Mouse (Mus musculus) thymus, postnatal 0 days (tissue): ENCODE results near the gene Ptms. TPM values are rescaled to one million over a fixed set of nuclear protein-coding genes. Genes with fewer than 3 reads are reported as not detected.
A peak's percentile ranks its signal among the peaks of the same experiment; 100 is the strongest.
"Not testable (repeated sequence)": the region's sequence is repeated elsewhere in the genome, so short reads cannot be mapped to it uniquely, and the experiment has no call there.

Source experiments
- DNase-seq: peaks from one replicate; pipeline ENCODE4 v3.0.0-alpha.2; 2015; ENCODE audit warnings: low spot score
- polyA plus RNA-seq: library from polyadenylated mRNA; unstranded; fragments of >200 nt; fragmentation: Nextera tagmentation; extraction: Ambion mirVana; gene quantifications from 2 replicates; pipeline ENCODE4 v1.2.1, GENCODE M21; 2015

Ptms gene
- polyA plus RNA-seq, 1 experiment from 2014 or later, result 256 TPM

DNA sequence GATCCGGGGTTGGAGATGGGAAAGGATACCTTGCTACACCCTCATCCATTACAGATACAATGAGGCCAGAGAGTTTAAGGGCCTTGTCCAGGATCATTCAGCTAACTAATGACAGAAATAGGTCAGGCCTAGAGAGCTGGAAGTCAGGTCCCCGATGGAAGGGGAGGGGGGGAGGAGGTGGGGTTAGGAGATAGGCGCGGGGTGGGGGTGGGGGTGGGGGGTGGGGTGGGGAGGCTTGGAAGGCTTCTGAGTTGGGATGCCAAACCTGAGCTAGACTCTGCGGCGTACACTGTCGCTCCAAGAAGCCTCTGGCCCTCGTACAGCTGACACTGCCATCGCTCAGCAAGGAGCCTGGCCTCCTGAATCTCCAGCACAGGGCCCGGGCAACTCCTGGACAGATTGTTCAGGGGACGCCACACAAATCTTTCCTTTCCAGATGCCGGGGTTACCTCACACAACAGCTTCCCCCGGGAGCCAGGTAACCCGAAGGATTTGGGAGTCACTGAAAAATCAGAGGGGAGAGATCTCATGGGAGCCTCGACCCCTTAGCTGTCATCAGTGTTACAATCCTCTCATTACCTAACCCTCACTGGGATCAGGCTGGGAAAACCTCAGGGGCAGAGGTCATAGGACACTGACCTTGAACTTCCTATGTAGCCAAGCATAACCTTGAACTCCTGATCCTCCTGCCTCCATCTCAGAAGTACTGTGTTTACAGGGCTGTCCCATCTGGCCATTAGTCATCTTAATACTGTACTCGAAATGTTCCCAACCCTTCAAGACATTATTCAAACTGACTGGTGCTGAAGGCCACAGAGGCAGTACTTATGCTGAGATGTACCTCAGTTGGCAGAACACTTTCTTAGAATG, 14.7 kb downstream of the Ptms start:
- DNase-seq, result no peak

DNA sequence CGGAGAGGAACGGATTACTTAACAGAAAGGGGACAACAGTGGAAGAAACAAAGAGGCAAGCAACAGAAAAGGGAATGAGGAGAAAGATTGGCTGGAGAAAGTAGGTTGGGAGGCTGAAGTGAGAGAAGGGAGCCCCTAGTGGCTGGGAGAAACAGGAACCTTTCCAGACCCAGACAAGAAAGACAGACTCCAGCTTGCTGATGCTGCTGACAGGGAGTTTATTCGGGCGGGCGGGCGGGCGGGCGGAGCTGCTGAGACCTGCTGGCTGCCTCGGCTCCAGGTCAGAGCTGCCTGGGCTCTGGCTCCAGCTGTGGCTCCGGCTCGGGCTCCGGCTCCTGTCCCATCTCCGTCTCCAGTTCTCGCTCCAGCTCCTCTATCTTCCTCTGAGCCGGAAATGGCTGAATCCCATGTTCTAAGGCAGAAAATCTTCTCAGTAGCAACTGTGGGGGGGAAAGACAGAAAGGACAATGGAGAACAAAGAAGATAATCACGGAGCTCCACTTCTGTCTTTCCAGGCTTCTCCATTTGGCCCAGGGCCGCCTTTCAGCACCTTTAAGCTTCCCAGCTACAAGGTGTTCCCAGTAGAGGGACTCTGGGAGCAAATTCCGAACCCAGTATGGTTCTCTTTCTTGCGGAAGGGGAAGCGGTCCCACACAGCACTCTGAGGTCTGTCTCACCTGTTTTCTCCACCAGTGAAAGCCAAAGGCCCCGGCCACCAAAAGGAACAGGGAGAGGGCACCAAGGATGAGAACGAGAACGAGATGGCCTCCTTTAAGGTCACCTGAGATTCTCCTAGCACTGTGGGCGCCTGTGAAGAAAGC, 15.5 kb downstream of the Ptms start:
- DNase-seq, result peak; percentile 73

DNA sequence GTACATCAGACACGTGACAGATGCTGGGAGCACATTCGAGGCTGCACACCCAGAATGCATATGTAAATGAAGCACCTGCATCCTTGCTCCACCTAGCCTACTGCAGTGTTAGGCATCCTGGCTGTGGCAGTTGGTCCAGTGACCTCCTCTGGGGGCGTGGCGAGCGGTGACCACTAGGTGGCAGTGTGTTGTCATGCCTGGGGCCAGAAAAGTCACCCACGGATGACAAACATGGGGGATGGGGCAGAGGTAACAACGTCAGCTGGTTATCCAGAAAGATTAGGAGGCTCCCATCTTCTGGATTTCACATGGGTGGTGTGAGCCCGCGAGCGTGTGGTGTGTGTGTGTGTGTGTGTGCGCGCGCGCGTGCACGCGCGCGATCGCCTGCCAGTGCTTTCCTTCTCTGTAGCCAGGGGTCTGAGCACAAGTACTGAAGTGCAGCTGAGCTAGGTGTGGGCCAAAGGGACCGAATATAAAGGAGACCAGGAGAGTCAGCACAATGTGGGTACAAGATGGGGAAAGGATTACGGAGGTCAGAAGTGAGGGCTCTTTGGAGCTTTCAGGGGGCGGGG, 16.2 kb downstream of the Ptms start:
- peak; percentile 95 for DNase-seq

DNA sequence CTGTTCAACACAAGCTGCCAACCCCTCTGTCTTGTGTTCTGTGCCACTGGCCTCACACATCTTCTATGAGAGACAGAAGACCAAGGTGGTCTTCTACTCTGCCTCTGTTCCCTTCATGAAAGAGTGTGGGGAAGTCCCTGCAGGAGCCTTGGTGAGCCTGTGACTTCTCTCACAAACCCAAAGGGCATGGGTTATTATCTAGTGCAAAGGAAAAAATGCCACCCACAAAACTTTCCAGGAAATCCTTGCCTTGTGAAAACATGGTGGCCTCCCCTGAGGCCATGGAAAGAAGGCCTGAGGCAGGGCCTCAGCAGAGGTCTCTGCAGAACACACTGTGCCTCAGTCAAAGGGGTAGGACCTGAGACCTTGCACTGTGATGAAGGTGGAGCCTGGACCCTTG, 18.1 kb downstream of the Ptms start:
- no peak for DNase-seq

DNA sequence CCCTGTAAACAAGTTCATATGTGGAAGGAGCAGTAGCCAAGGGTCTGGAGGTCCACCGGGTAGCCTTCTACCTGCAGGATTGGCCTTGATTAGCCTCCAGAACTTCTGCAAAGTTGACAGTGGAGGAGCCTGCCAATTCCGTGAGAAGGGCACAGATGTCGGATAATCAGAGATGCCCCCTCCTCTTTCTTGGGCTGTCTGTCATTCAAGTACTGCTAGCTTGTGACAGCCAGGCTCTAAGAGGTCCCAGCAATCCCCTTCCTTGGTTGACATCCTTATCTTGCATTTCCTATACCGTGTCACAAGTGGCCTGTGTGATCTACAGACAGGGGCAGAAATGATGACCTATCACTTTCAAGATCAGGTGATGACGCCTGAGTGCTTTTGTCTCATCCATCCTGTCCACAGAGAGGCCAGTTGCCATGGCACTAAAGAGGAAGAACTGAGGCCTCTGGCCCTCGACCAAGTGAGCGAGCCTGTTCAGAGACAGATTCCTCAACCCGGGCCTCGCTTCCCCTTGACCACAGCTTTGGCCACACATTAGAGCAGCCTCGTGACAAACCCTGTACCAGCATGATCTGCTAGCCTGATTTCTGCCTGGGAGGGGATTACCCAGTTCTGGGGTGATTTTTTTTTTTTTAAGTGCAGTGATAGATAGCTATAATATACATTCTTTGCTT, 19.0 kb downstream of the Ptms start:
- DNase-seq, result no peak

DNA sequence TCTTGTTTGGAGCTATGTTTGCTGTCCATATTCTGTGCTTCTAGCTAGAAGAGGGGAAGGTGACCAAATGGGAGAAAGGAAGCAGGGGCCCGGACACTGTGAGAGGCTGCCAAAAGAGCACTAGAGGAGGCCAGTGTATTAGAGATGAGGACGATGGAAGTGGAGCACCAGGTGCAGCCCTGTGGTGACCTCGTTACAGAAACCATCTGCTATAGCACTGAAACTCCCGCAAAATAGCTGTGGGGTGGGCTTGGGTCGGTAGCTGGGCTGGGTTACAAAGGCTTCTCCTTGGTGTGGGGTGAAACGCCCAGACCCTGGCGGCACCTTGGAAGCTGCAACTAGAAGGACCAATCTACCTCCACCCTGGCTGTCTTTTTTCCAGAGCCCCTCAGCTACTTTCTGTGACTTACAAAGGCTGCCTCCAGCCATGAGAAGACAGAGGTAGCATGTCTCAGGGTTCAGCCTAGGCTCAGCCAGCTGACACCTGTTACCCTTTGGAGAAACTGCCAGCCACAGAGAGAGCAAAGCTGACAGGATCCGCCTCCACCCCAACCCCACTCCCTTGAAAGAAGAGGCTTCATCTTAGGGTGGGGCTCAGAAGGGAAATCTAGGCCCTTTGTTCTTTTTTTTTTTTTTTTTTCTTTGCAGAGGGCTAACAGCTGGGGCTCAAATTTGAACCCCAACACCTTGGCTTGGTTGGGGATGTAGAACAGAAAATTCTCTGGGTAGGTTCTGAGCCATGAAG, 19.7 kb downstream of the Ptms start:
- peak; percentile 96 for DNase-seq

DNA sequence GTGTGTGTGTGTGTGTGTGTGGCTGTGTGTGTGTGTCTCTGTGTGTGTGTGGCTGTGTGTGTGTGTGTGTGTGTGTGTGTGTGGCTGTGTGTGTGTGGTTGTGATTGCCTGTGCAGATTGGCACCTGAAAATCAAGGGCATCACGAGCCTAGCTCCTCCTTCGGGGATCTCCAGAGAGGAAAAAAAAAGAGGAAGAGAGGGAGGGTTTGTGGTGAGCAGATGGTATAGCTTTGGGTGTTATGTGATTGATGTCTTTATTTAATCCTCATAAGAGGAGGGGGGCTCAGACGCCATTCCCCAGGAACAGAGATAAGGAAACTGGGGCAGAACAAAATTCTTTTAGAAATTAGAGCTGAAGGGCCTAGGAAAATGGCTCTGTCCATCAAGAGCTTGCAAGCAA, 21.5 kb downstream of the Ptms start:
- no peak for DNase-seq

DNA sequence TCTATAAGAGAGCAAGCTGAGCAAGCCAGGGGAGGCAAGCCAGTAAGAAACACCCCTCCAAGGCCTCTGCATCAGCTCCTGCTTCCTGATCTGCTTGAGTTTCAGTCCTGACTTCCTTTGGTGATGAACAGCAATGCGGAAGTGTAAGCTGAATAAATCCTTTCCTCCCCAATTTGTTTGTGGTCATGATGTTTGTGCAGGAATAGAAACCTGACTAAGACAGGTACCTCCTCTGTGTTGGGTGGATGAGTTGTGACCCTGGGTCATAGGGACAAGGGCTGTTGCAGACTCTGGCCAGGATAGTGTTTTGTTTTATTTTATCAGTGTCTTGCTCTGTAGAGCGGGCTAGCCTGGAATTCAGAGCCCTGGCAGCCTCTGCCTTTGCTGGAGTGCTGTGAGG, 25.8 kb downstream of the Ptms start:
- DNase-seq, result not testable (repeated sequence)

DNA sequence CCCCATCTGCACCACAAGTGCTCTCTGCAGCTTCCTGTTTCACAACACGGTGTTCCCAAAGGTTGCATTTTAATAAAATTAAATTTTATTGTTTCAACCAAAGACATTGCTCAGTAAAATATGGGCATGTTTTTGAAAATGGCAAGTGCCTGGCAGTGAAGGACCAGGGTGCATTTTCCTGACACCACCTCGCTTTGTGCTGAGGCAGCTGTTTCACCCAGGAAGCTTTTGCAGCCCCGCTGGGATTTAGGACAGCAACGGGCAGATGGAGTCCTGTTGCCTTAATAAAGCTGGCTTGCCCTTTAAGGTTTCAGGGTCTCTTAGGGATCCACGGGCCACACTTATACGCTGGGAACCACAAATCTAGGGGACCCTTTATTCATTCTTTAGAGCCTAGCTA, 28.9 kb downstream of the Ptms start:
- no peak for DNase-seq

DNA sequence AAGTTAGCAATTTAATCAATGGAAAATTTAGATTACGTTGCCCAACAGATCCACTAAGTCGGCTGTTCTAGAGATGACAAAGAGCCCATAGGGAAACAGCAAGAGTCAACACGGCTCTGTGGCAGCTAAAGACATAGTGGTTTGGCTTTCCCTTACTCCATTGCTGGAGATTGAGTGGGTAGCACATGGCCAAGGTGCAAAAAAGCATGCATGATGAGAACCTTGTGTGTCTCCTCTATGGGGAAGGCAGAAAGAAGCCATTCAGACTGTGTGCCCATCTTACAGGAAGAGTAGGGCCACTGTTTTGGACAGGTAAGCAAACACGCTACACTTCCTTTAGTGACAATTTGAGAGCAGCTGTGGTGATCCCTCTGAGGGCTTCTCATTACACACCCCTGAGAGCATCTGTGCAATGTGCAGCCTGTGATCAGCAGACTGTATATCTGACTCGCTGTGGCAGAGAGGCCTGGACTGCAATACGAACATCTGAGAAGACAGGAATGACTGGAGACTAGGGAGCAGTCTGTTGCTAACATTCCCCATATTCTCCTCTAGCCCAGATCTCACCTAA, 31.3 kb downstream of the Ptms start:
- peak; percentile 47 for DNase-seq

DNA sequence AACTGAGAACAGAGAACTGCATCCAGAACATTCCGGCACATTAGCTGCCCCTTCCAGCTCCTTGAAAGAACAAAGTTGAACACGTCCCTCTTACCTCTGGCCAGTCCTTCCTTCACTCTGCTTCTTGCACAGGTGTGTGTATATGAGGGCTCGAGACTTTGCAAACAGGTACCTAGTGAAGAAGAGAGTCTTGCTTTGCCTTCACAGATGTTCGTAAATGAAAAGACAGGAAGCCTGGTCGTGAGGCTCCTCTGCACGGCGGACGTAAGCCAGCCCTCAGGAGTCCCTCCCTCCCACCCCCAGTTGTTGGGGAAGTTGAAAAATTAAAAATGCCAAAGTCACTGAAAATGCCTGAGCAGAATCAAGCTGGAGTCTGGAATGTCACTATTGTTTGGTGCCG, 31.9 kb downstream of the Ptms start, which contains the start of gene Cd4:
Cd4 (minus strand) TSS at position 236 of the 400 bp plus-strand sequence.
- peak; percentile 63 for DNase-seq

DNA sequence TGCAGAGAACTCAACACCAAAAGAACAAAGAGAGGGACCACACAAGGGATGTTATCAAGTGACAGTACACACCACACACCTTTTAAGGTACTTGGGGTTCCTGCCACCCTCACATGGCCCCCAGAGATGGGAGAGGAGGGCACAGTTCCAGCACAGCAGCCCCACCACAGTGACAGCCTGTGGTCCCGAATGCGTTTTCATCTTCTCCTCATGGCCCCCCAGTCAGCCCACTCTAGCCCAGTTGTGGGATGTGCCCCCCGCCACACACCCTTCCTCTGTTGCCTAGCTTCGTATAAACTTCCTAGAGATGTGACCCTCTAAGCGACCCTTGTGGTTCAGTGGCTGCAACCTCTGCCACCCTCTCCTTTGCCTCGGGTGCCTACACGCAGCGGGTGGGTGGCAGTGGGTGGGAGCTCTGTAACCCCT, 33.9 kb downstream of the Ptms start:
- peak; percentile 71 for DNase-seq

DNA sequence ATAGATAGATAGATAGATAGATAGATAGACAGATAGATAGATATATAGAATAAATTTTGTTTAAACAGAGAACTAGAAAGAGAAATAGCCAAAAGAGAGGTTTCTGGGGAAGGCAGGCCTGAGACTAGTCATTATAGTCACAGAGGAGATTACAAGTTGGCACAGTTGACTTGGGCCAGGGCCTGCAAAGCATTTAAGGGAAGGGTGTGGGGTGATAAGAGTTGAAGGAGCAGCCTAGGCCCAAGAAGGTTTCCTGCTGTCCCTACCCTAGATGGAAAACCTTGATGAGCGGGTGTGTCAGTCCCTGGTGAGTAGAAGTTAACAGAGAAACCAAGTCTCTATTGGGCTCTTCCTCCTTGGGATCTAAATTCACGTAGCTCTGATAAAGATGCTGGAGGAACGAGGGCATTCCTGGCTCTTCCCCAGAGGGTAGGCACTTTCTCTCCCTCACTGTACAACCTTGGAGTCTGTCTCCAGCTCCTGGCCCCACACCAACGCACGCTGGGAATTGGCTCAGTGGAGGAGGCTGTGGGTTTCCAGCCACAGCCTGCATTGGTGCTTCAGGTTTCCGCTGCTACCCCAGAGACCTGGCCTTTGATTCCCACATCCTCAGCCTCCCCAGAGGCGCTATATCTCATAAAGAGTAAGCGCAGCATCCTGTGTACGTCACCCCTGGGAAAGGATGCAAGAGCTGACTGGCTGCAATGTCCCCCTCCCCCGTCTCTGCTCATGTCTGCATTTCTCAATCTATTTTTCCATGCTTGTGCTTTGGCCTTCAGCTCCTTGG, 35.0 kb downstream of the Ptms start:
- peak; percentile 91 for DNase-seq

DNA sequence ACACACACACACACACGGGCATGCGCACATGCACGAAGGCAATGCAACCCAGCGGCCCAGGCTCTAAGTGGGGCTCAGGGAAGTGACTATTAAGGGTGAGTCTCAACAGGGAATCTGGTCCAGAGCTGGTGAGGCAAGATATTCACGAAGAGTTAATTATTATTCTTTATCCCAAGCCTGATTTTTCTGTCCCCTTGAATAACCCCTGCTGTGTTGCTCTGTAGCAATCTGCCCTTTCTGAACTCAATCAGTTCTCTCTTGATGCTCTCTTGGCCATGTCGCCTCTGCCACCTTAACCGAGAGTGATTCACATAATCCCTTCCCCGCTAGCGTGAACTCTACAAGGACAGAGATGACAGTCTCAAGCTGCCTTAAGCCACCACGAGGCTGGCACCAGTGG, 36.6 kb downstream of the Ptms start:
- DNase-seq, result no peak

DNA sequence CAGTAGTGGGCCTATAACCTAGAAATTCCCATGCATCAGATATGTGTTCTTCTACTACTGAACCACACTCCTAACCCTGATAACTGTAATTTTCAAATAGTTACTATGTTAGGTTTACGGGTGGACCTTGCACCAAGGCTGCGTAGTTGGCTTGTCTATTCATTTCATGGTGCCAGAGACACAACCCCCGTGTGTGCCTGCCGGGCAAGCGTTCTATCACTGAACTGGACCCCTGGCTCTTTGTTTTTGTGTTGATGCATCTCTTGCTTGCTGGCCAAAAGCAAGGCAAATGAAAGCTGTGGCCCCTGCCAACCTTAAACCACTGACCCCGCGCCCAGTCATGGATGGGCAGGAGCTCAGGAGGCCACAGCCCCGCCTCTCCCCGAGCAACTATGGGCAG, 38.1 kb downstream of the Ptms start:
- DNase-seq, result no peak

DNA sequence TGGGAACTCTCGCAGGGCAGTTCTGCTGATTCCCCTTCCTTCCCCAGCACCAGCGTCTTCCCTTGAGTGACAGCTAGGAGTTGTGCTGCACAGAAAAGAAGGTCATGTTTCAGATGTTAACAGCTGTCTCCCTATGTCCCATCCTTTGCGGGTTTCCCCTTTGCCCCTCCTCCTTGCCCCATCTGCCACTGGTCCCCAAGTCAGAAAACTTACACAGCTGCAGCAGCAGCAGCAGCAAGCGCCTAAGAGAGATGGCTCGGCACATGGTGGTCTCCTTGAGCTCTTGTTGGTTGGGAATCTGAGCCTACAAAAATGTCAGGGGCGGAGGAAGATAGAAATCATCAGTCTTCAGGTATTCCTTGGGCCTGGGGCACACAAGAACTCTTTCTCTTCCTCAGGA, 40.5 kb downstream of the Ptms start:
- peak; percentile 86 for DNase-seq

DNA sequence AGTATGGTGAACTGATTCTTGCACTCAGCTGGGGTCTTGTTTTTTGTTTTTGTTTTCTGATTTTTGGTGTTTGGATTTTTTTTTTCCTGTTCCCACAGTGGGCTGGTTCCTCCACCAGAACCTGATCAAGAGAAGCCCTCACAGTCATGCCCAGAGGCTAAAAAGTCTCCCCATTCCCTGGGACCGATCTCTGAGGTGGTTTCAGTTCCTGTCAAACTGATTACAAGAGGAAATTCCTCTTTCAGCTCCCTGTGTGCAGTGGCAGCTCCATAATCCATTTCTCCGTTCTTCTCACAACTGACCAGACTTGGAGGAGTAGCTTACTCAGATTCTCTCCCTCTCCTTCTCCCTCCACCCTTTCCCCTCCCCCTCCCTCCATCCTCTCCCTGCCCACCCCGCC, 45.6 kb downstream of the Ptms start:
- no peak for DNase-seq

DNA sequence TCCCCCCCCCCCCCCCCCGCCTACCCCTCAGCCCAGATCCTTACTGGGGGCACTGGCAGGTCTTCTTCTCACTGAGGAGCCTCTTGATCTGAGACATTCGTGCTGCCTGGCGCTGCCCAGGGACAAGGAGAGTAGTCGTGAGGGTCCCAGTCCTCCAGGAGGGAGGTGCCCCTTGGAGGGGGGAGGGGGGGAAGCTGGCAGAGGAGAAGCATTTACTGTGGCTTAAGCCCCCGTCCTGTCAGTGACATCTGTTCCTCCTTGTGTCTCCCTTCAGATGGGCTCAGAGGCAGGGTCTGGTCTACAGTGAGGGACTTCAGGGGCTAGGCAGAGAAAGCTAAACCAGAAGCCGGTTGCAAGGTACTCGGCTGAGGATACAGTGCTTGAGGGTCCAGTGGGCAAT, 53.3 kb downstream of the Ptms start:
- no peak for DNase-seq

DNA sequence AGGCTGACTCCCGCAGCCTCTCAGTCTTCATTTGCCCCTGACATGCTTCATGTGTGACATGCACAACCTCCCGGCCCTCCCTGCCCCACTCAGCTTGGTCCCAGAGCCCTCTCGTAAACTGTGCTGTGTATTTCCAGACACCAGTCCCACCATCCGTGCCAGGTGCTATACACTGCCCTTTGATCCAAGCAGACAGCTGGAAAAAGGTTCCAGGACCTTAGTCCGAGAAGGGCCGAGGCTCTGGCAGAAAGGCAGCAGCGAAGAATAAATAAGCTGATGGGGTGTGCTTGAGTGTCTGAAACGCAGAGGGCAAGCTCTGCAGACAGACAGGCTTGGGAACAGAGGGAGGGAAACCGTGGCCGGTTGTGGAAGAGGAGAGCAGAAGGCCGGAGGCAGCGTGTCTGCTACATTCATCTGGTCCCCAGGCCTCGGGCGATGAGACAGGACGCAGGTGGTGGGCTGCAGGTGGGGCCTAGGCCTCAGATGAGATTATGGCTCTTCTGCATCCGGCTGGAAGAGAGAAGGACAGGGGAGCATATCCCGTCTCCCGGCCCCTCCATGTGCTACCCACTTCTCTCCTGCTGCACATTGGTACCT, 54.0 kb downstream of the Ptms start:
- no peak for DNase-seq
